ENCODE assay signal across 19 mouse cellular contexts in the genomic region with DNA sequence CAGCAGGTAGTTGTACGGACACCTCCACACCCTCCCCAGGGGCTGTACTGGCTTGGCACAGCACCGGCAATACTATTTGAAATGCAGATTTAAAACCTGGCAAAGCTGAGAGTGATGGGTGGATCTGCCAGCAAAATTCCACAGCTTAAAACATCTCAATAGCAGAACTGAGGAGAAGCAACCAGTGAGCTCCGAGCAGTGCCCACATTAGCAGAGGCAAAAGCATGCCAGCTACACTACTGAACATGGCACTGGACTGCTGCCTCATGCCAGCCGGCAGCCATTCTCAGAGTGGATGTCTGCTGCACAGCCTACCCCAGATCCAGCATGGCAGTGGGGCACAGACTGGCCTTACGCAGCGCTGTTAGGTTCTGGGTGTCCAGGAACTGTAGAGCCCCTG.
DNase-seq lines count a peak whose midpoint lies in the region; ATAC-seq lines count a peak whose summit lies in the region.
"Had no signal": no experiment of that assay in that cellular context is flagged by ENCODE, and none has a peak within 500 bp of the region (broad histone marks: within the 10 kb centered on the region; RNA-seq: fewer than 3 reads in every experiment).

No protein-coding gene starts in this region.

- 0 out of 2 replicates have a peak, but pooled peaks have one; percentile 45 for ATAC-seq in hindbrain, embryonic 15.5 days (ENCODE audit: low FRiP score, low read depth)
- no peak for ATAC-seq in hindbrain, embryonic 13.5 days (ENCODE audit: low FRiP score)
- ATAC-seq: activated CD4-positive, CD25-positive, alpha-beta regulatory T cell, adult 4 months; intestine, postnatal 0 days; liver, embryonic 12.5 days; lung, postnatal 0 days had no signal

- no peak overlapping the region for H3K9ac ChIP-seq in hindbrain, embryonic 15.5 days
- no peak overlapping the region for H3K9ac ChIP-seq in hindbrain, embryonic 13.5 days
- H3K9ac ChIP-seq: liver, embryonic 12.5 days; neural tube, embryonic 13.5 days had no signal

- H3K27me3 ChIP-seq in hindbrain, embryonic 15.5 days, result no peaks in the 10 kb centered on the region
- H3K27me3 ChIP-seq in hindbrain, embryonic 13.5 days, result no peaks in the 10 kb centered on the region
- H3K27me3 ChIP-seq: liver, embryonic 12.5 days; neural tube, embryonic 13.5 days had no signal

- no peak overlapping the region; the same call in 1 of the 2 replicates for H3K27ac ChIP-seq in hindbrain, embryonic 15.5 days (replicated peaks)
- H3K27ac ChIP-seq in hindbrain, embryonic 13.5 days, result no peak overlapping the region
- H3K27ac ChIP-seq: heart, embryonic 10.5 days; kidney, postnatal 0 days; limb, embryonic 10.5 days; liver, embryonic 12.5 days; neural tube, embryonic 13.5 days had no signal

- 63% methylated on average over 6 of the region's 6 CpGs for WGBS in hindbrain, embryonic 15.5 days
- WGBS in hindbrain, embryonic 13.5 days, result 81% methylated on average over 6 of the region's 6 CpGs

- H3K4me2 ChIP-seq in hindbrain, embryonic 15.5 days, result no peak overlapping the region
- no peak overlapping the region for H3K4me2 ChIP-seq in hindbrain, embryonic 13.5 days
- H3K4me2 ChIP-seq: liver, embryonic 12.5 days; neural tube, embryonic 13.5 days had no signal

- no peaks in the 10 kb centered on the region for H3K36me3 ChIP-seq in hindbrain, embryonic 15.5 days
- H3K36me3 ChIP-seq in hindbrain, embryonic 13.5 days, result 0 out of 2 replicates have a peak, but pooled peaks cover 8% of the 10 kb centered on the region
- H3K36me3 ChIP-seq: limb, embryonic 10.5 days; liver, embryonic 12.5 days had no signal

- H3K4me1 ChIP-seq in hindbrain, embryonic 15.5 days (replicated peaks), result peaks cover 9% of the 10 kb centered on the region
- peaks cover 12% of the 10 kb centered on the region for H3K4me1 ChIP-seq in hindbrain, embryonic 13.5 days (replicated peaks)
- H3K4me1 ChIP-seq: liver, embryonic 12.5 days had no signal

- no peaks in the 10 kb centered on the region for H3K9me3 ChIP-seq in hindbrain, embryonic 15.5 days
- no peaks in the 10 kb centered on the region for H3K9me3 ChIP-seq in hindbrain, embryonic 13.5 days
- H3K9me3 ChIP-seq: heart, embryonic 10.5 days; limb, embryonic 10.5 days; liver, embryonic 12.5 days; neural tube, embryonic 13.5 days had no signal

- H3K4me3 ChIP-seq in hindbrain, embryonic 15.5 days, result no peak overlapping the region
- no peak overlapping the region for H3K4me3 ChIP-seq in hindbrain, embryonic 13.5 days
- H3K4me3 ChIP-seq: erythroblast, embryonic 14.5 days; heart, embryonic 10.5 days; limb, embryonic 10.5 days; liver, embryonic 12.5 days; neural tube, embryonic 13.5 days had no signal

- peak; percentile 50 to 59 for DNase-seq in cerebellum, postnatal 25 days
- DNase-seq in cerebellum, adult 8-10 months, result no peak
- peak; percentile 48 for DNase-seq in right cerebral cortex, adult 18-20 months
- no peak for DNase-seq in right cerebral cortex, postnatal 4 days
- peak; percentile 31 for DNase-seq in right cerebral cortex, postnatal 25 days
- no peak for DNase-seq in gastrocnemius, postnatal 25 days
- DNase-seq: gastrocnemius, postnatal 10 days; thymus, adult 18-20 months had no signal

Comparison
In these comparisons a context has a peak if more than half of its experiments do, and no peak if none do; other contexts are left out.
1. DNase-seq: peak in cerebellum, postnatal 25 days (2 of 2), right cerebral cortex, adult 18-20 months (single experiment) and right cerebral cortex, postnatal 25 days (single experiment); none in cerebellum, adult 8-10 months (single experiment), right cerebral cortex, postnatal 4 days (single experiment) and gastrocnemius, postnatal 25 days (single experiment).